ENCODE assay signal across 40 mouse cellular contexts in genomic region chr6:139989597-139989996, GRCm38 (mm10). TPM values are rescaled to one million over a fixed set of nuclear protein-coding genes. Genes with fewer than 3 reads are reported as not detected.
"Had no signal": no experiment of that assay in that cellular context is flagged by ENCODE, and none has a peak within 500 bp of the region (broad histone marks: within the 10 kb centered on the region; RNA-seq: fewer than 3 reads in every experiment).

No protein-coding gene starts in this region.

- H3K4me3 ChIP-seq: heart, adult 2 months; heart, embryonic 13.5 days; heart, embryonic 15.5 days; hindbrain, embryonic 12.5 days; hindbrain, embryonic 15.5 days; kidney, embryonic 15.5 days; limb, embryonic 13.5 days; limb, embryonic 15.5 days; liver, embryonic 13.5 days; liver, embryonic 15.5 days had no signal

- H3K9ac ChIP-seq: heart, embryonic 13.5 days; heart, embryonic 15.5 days; hindbrain, embryonic 12.5 days; hindbrain, embryonic 15.5 days; kidney, embryonic 15.5 days; limb, embryonic 13.5 days; limb, embryonic 15.5 days; liver, embryonic 13.5 days; liver, embryonic 15.5 days had no signal

- H3K27ac ChIP-seq: heart, adult 2 months; heart, embryonic 13.5 days; heart, embryonic 15.5 days; hindbrain, embryonic 12.5 days; hindbrain, embryonic 15.5 days; hindbrain, postnatal 0 days; kidney, embryonic 15.5 days; kidney, postnatal 0 days; limb, embryonic 13.5 days; limb, embryonic 15.5 days; liver, embryonic 13.5 days; liver, embryonic 15.5 days had no signal

- H3K36me3 ChIP-seq: heart, embryonic 13.5 days; heart, embryonic 15.5 days; hindbrain, embryonic 12.5 days; hindbrain, embryonic 15.5 days; kidney, embryonic 15.5 days; limb, embryonic 13.5 days; limb, embryonic 15.5 days; liver, embryonic 13.5 days; liver, embryonic 15.5 days had no signal

- H3K9me3 ChIP-seq: heart, embryonic 13.5 days; heart, embryonic 15.5 days; hindbrain, embryonic 12.5 days; hindbrain, embryonic 15.5 days; kidney, embryonic 15.5 days; limb, embryonic 13.5 days; limb, embryonic 15.5 days; liver, embryonic 15.5 days had no signal

- DNase-seq: gastrocnemius, postnatal 14 days; gastrocnemius, postnatal 36 days; heart, adult 11 months; heart, adult 2 months; heart, postnatal 14 days; heart, postnatal 36 days; kidney, adult 11 months; kidney, adult 2 months; kidney, adult 9 months; kidney, postnatal 14 days; kidney, postnatal 36 days; layer of hippocampus, adult 9-11 months; layer of hippocampus, postnatal 36 days; left cerebral cortex, postnatal 4 days; liver, embryonic 13.5 days had no signal

- H3K27me3 ChIP-seq: heart, embryonic 13.5 days; heart, embryonic 15.5 days; hindbrain, embryonic 12.5 days; hindbrain, embryonic 15.5 days; kidney, embryonic 15.5 days; limb, embryonic 15.5 days; liver, embryonic 13.5 days; liver, embryonic 15.5 days had no signal

- H3K4me2 ChIP-seq: heart, embryonic 11.5 days; heart, embryonic 13.5 days; heart, embryonic 15.5 days; hindbrain, embryonic 12.5 days; hindbrain, embryonic 15.5 days; kidney, embryonic 15.5 days; limb, embryonic 13.5 days; limb, embryonic 15.5 days; liver, embryonic 13.5 days; liver, embryonic 15.5 days had no signal

- ATAC-seq: hindbrain, postnatal 0 days; intestine, embryonic 16.5 days had no signal

- H3K4me1 ChIP-seq: heart, embryonic 13.5 days; heart, embryonic 15.5 days; hindbrain, embryonic 12.5 days; hindbrain, embryonic 15.5 days; limb, embryonic 13.5 days; limb, embryonic 15.5 days; liver, embryonic 13.5 days; liver, embryonic 15.5 days had no signal

RNA-seq across cellular contexts. Expression of gene Capza3, which starts 51.5 kb away (rescaled TPM):
- total RNA-seq: gastrocnemius, adult 18-20 months; gastrocnemius, adult 8-10 months; gastrocnemius, postnatal 14 days; gastrocnemius, postnatal 36 days; heart, adult 2 months; heart, postnatal 14 days; heart, postnatal 36 days; hematopoietic stem cell, adult 5-6 weeks; hindbrain, postnatal 0 days; layer of hippocampus, adult 18-20 months; layer of hippocampus, adult 8-10 months; layer of hippocampus, postnatal 14 days; layer of hippocampus, postnatal 36 days; left cerebral cortex, adult 18-20 months; left cerebral cortex, adult 8-10 months; left cerebral cortex, postnatal 10 days; left cerebral cortex, postnatal 25 days; left cerebral cortex, postnatal 4 days had no signal
- polyA plus RNA-seq: heart, adult 2 months; heart, embryonic 11.5 days; heart, embryonic 13.5 days; heart, embryonic 15.5 days; heart, postnatal 0 days; hindbrain, embryonic 12.5 days; hindbrain, embryonic 15.5 days; hindbrain, postnatal 0 days; intestine, embryonic 16.5 days; kidney, adult 2 months; kidney, embryonic 15.5 days; kidney, postnatal 0 days; large intestine, adult 2 months; limb, embryonic 13.5 days; limb, embryonic 15.5 days; liver, embryonic 13.5 days; liver, embryonic 15.5 days had no signal

RNA-seq across cellular contexts. Expression of gene Plcz1, which starts 51.7 kb away (rescaled TPM):
- total RNA-seq: gastrocnemius, adult 18-20 months; gastrocnemius, adult 8-10 months; gastrocnemius, postnatal 14 days; gastrocnemius, postnatal 36 days; heart, adult 2 months; heart, postnatal 14 days; heart, postnatal 36 days; hematopoietic stem cell, adult 5-6 weeks; hindbrain, postnatal 0 days had no signal
- polyA plus RNA-seq: heart, embryonic 13.5 days; heart, embryonic 15.5 days; heart, postnatal 0 days; hindbrain, embryonic 12.5 days; intestine, embryonic 14.5 days; intestine, embryonic 16.5 days; kidney, adult 2 months; kidney, embryonic 15.5 days; large intestine, adult 2 months; limb, embryonic 13.5 days; limb, embryonic 15.5 days; liver, embryonic 13.5 days; liver, embryonic 15.5 days had no signal
